Mouse (Mus musculus): ENCODE data around the gene Gm49510.

Gene Gm49510

DNA sequence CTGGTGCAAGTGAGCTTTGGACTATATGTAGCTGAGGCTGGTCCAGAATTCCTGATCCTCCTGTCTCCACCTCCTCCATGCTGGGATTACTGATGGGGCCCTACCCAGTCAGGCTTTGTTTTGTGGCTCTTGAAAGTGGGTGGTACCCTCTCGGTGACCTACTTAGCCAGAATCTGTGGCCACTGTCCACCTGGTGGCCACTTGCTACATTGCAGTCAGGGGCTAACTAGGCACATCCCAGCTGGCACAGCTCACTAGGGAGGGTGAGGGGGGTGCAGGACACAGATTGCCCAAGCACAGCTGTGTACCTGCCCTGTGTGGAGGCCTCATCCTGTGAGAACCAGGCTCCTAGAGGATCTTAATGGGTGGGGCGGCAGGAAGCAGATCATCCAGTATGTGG, 63.4 kb downstream of the Gm49510 start:
- peak; percentile 75 for DNase-seq (ENCODE audit: low read depth, low spot score)
- no peaks in the 10 kb centered on the region for H3K27me3 ChIP-seq (ENCODE audit: control insufficient read depth, insufficient read depth, low read length, poor library complexity, severe bottlenecking)
- H3K36me3 ChIP-seq (ENCODE audit: control insufficient read depth, insufficient read depth, low read length, poor library complexity, severe bottlenecking): no peaks in the 10 kb centered on the region

Measured in splenic B cell, adult 2 months (primary cell).